Mouse (Mus musculus) testis, adult 2 months (tissue): ENCODE measurements at regions not wholly inside any gene's neighbourhood (a gene's known extent, or its start where the extent isn't known, plus 50 kb on each side); places are given as distances from the start of the nearest gene placed in this dataset.

Experiments used
- CTCF ChIP-seq: fragments of 200-500 bp; IDR thresholded peaks from 2 replicates; pipeline ENCODE4 v1.5.1; 2012; ENCODE audit warnings: low read depth, mild to moderate bottlenecking, inconsistent platforms, low read length, moderate library complexity; ENCODE audit not compliant: control insufficient read depth, insufficient read depth, insufficient replicate concordance
- POLR2A ChIP-seq: fragments of 200-500 bp; IDR thresholded peaks from 2 replicates; pipeline ENCODE4 v1.6.1; 2012; ENCODE audit warnings: low read depth, mild to moderate bottlenecking, inconsistent platforms, low read length, moderate library complexity; ENCODE audit not compliant: control insufficient read depth

- TF ChIP-seq CTCF (no peak), POLR2A (no peak)
These were observed 97.7 kb upstream of the Gadd45a start for GRCm38 (mm10) chr6:67134915-67135314.
